Mouse (Mus musculus) neural tube, embryonic 12.5 days (tissue): Measurements from ENCODE around the gene Atg14. TPM values are rescaled to one million over a fixed set of nuclear protein-coding genes. Genes with fewer than 3 reads are reported as not detected.

Source experiments
- ATAC-seq: fragments of 200-750 bp; cut with Nextera tagmentation; 2 replicates; pipeline ENCODE4 v1.8.0; 2017; ENCODE audit warnings: low read depth, mild to moderate bottlenecking, moderate TSS enrichment, moderate library complexity; ENCODE audit not compliant: low FRiP score
- H3K27ac ChIP-seq: fragments of 300-500 bp; sonication (generic); 2 replicates; pipeline ENCODE4 v1.5.1; 2016
- H3K27me3 ChIP-seq: fragments of 300-500 bp; sonication (generic); replicated peaks from 2 replicates; pipeline ENCODE4 v1.6.1; 2016; ENCODE audit warnings: mild to moderate bottlenecking
- H3K36me3 ChIP-seq: fragments of 300-500 bp; sonication (generic); 2 replicates; pipeline ENCODE4 v1.6.1; 2016; ENCODE audit warnings: mild to moderate bottlenecking
- H3K4me1 ChIP-seq: fragments of 300-500 bp; sonication (generic); 2 replicates; pipeline ENCODE4 v1.6.1; 2016
- H3K4me2 ChIP-seq: fragments of 300-500 bp; sonication (generic); replicated peaks from 2 replicates; pipeline ENCODE4 v1.6.1; 2016; ENCODE audit warnings: mild to moderate bottlenecking
- H3K4me3 ChIP-seq: fragments of 300-500 bp; sonication (generic); 2 replicates; pipeline ENCODE4 v1.5.1; 2016
- H3K9ac ChIP-seq: fragments of 300-500 bp; sonication (generic); 2 replicates; pipeline ENCODE4 v1.6.1; 2016; ENCODE audit warnings: mild to moderate bottlenecking
- H3K9me3 ChIP-seq: fragments of 300-500 bp; sonication (generic); 2 replicates; pipeline ENCODE4 v1.6.1; 2016; ENCODE audit warnings: mild to moderate bottlenecking
- WGBS: fragments of 180-500 bp; shearing (Covaris S2); methylation state at CpG from one replicate; pipeline ENCODE4 v1.1.7; 2016; 5-methylcytosine and 5-hydroxymethylcytosine counted together
- polyA plus RNA-seq: library from polyadenylated mRNA; unstranded; fragments of >200 nt; fragmentation: Nextera tagmentation; extraction: Ambion mirVana; gene quantifications from 2 replicates; pipeline ENCODE4 v1.2.1, GENCODE M21; 2016

Gene Atg14
- polyA plus RNA-seq, 1 experiment from 2014 or later: 20.3 TPM

- Histone ChIP-seq H3K4me1 (no peaks in the 10 kb centered on the region), H3K9ac (no peak overlapping the region), H3K9me3 (no peaks in the 10 kb centered on the region), H3K27me3 (no peaks in the 10 kb centered on the region), H3K36me3 (no peaks in the 10 kb centered on the region), H3K4me3 (no peak overlapping the region), H3K27ac (no peak overlapping the region), H3K4me2 (no peak overlapping the region)
- WGBS: 84% methylated on average over 13 of the region's 13 CpGs
- ATAC-seq: no peak
These were observed 49.5 kb downstream of the Atg14 start for GRCm38 (mm10) chr14:47520751-47521449.

GRCm38 (mm10) chr14:47518619-47519018, 51.8 kb downstream of the Atg14 start:
- 94% methylated on average over 6 of the region's 6 CpGs for WGBS
- H3K4me1 ChIP-seq: peaks cover 6% of the 10 kb centered on the region
- H3K9me3 ChIP-seq: no peaks in the 10 kb centered on the region
- H3K36me3 ChIP-seq: no peaks in the 10 kb centered on the region
- no peak for ATAC-seq
- no peak overlapping the region for H3K9ac ChIP-seq
- H3K27me3 ChIP-seq: no peaks in the 10 kb centered on the region
- no peak overlapping the region for H3K4me3 ChIP-seq
- H3K4me2 ChIP-seq: no peak overlapping the region
- H3K27ac ChIP-seq: no peak overlapping the region

GRCm38 (mm10) chr14:47516755-47517154, 53.7 kb downstream of the Atg14 start:
- Histone ChIP-seq H3K27ac (no peak overlapping the region), H3K9ac (no peak overlapping the region), H3K4me2 (no peak overlapping the region), H3K4me3 (no peak overlapping the region), H3K9me3 (no peaks in the 10 kb centered on the region), H3K36me3 (no peaks in the 10 kb centered on the region), H3K27me3 (no peaks in the 10 kb centered on the region), H3K4me1 (peaks cover 6% of the 10 kb centered on the region)
- ATAC-seq: no peak
- WGBS: 86% methylated on average over 6 of the region's 6 CpGs

- WGBS: 91% methylated on average over 8 of the region's 8 CpGs
- Histone ChIP-seq H3K27ac (no peak overlapping the region), H3K4me3 (no peak overlapping the region), H3K36me3 (no peaks in the 10 kb centered on the region), H3K9me3 (no peaks in the 10 kb centered on the region), H3K4me1 (peaks cover 6% of the 10 kb centered on the region), H3K9ac (no peak overlapping the region), H3K27me3 (no peaks in the 10 kb centered on the region), H3K4me2 (no peak overlapping the region)
- ATAC-seq: no peak
These were observed 54.8 kb downstream of the Atg14 start for GRCm38 (mm10) chr14:47515636-47516035.

- no peaks in the 10 kb centered on the region for H3K27me3 ChIP-seq
- 0 out of 2 replicates have a peak overlapping the region, but pooled peaks have one; percentile 5 for H3K4me2 ChIP-seq
- H3K9me3 ChIP-seq: no peaks in the 10 kb centered on the region
- H3K4me1 ChIP-seq: peaks cover 6% of the 10 kb centered on the region
- H3K27ac ChIP-seq: no peak overlapping the region
- peak; percentile 53; the same call in 1 of the 2 replicates for ATAC-seq
- no peak overlapping the region for H3K4me3 ChIP-seq
- WGBS: 32% methylated on average over 7 of the region's 7 CpGs
- H3K36me3 ChIP-seq: no peaks in the 10 kb centered on the region
- H3K9ac ChIP-seq: no peak overlapping the region
These were observed 55.5 kb downstream of the Atg14 start for GRCm38 (mm10) chr14:47514816-47515453.

- 94% methylated on average over 3 of the region's 3 CpGs for WGBS
These were observed 56.8 kb downstream of the Atg14 start for GRCm38 (mm10) chr14:47513606-47514005.

GRCm38 (mm10) chr14:47510244-47510643, 60.2 kb downstream of the Atg14 start:
- Histone ChIP-seq H3K4me1 (peaks cover 2% of the 10 kb centered on the region), H3K27me3 (no peaks in the 10 kb centered on the region), H3K9ac (no peak overlapping the region), H3K36me3 (no peaks in the 10 kb centered on the region), H3K4me3 (no peak overlapping the region), H3K4me2 (no peak overlapping the region), H3K9me3 (no peaks in the 10 kb centered on the region), H3K27ac (no peak overlapping the region)
- ATAC-seq: no peak
- 80% methylated on average over 4 of the region's 4 CpGs for WGBS

More at GRCm38 (mm10) chr14:47513606-47514005, 56.8 kb downstream of the Atg14 start:
- ATAC-seq: no peak
- H3K4me3 ChIP-seq: no peak overlapping the region
- no peak overlapping the region for H3K9ac ChIP-seq
- no peak overlapping the region for H3K27ac ChIP-seq
- no peaks in the 10 kb centered on the region for H3K9me3 ChIP-seq
- H3K27me3 ChIP-seq: no peaks in the 10 kb centered on the region
- no peak overlapping the region for H3K4me2 ChIP-seq
- peaks cover 6% of the 10 kb centered on the region for H3K4me1 ChIP-seq
- H3K36me3 ChIP-seq: no peaks in the 10 kb centered on the region

- no peak overlapping the region for H3K9ac ChIP-seq
- no peaks in the 10 kb centered on the region for H3K4me1 ChIP-seq
- no peaks in the 10 kb centered on the region for H3K27me3 ChIP-seq
- H3K9me3 ChIP-seq: no peaks in the 10 kb centered on the region
- no peak overlapping the region for H3K4me3 ChIP-seq
- no peak overlapping the region for H3K4me2 ChIP-seq
- no peak for ATAC-seq
- H3K36me3 ChIP-seq: no peaks in the 10 kb centered on the region
- H3K27ac ChIP-seq: no peak overlapping the region
These were observed 62.4 kb downstream of the Atg14 start for GRCm38 (mm10) chr14:47508035-47508434.

GRCm38 (mm10) chr14:47506676-47507075, 63.8 kb downstream of the Atg14 start:
- Histone ChIP-seq H3K27ac (no peak overlapping the region), H3K9me3 (no peaks in the 10 kb centered on the region), H3K4me1 (no peaks in the 10 kb centered on the region), H3K27me3 (no peaks in the 10 kb centered on the region), H3K4me3 (no peak overlapping the region), H3K9ac (no peak overlapping the region), H3K36me3 (no peaks in the 10 kb centered on the region), H3K4me2 (no peak overlapping the region)
- WGBS: 91% methylated on average over 5 of the region's 5 CpGs
- ATAC-seq: no peak

- 90% methylated on average over 3 of the region's 3 CpGs for WGBS
- Histone ChIP-seq H3K27me3 (no peaks in the 10 kb centered on the region), H3K4me2 (no peak overlapping the region), H3K36me3 (no peaks in the 10 kb centered on the region), H3K9me3 (no peaks in the 10 kb centered on the region), H3K27ac (no peak overlapping the region), H3K9ac (no peak overlapping the region), H3K4me1 (no peaks in the 10 kb centered on the region), H3K4me3 (no peak overlapping the region)
- ATAC-seq: no peak
These were observed 66.4 kb downstream of the Atg14 start for GRCm38 (mm10) chr14:47504036-47504435.

- no peak for ATAC-seq
- H3K4me1 ChIP-seq: no peaks in the 10 kb centered on the region
- H3K36me3 ChIP-seq: no peaks in the 10 kb centered on the region
- 72% methylated on average over 5 of the region's 5 CpGs for WGBS
- no peaks in the 10 kb centered on the region for H3K27me3 ChIP-seq
- H3K4me2 ChIP-seq: no peak overlapping the region
- no peak overlapping the region for H3K9ac ChIP-seq
- no peak overlapping the region for H3K27ac ChIP-seq
- no peak overlapping the region for H3K4me3 ChIP-seq
- no peaks in the 10 kb centered on the region for H3K9me3 ChIP-seq
These were observed 71.8 kb downstream of the Atg14 start for GRCm38 (mm10) chr14:47498632-47499031.

- Histone ChIP-seq H3K4me3 (no peak overlapping the region), H3K27me3 (no peaks in the 10 kb centered on the region), H3K9ac (no peak overlapping the region), H3K4me1 (no peaks in the 10 kb centered on the region), H3K27ac (no peak overlapping the region), H3K9me3 (no peaks in the 10 kb centered on the region), H3K36me3 (no peaks in the 10 kb centered on the region), H3K4me2 (no peak overlapping the region)
- WGBS: 91% methylated on average over 3 of the region's 3 CpGs
- ATAC-seq: no peak
These were observed 73.3 kb downstream of the Atg14 start for GRCm38 (mm10) chr14:47497166-47497565.

GRCm38 (mm10) chr14:47495951-47496350, 74.5 kb downstream of the Atg14 start:
- H3K36me3 ChIP-seq: no peaks in the 10 kb centered on the region
- ATAC-seq: no peak
- H3K4me1 ChIP-seq: no peaks in the 10 kb centered on the region
- WGBS: 92% methylated on average over 3 of the region's 3 CpGs
- no peak overlapping the region for H3K4me2 ChIP-seq
- no peak overlapping the region for H3K27ac ChIP-seq
- no peaks in the 10 kb centered on the region for H3K9me3 ChIP-seq
- no peak overlapping the region for H3K4me3 ChIP-seq
- H3K9ac ChIP-seq: no peak overlapping the region
- no peaks in the 10 kb centered on the region for H3K27me3 ChIP-seq
